Mouse (Mus musculus) MEL (cell line): ENCODE data around the gene Zfp385b.

Experiments used
- CHD1 ChIP-seq: IDR thresholded peaks from 2 replicates; pipeline ENCODE4 v1.6.1; 2012; ENCODE audit warnings: low read depth, mild to moderate bottlenecking, inconsistent platforms, low read length, improper control_type of control experiment
- CTCF ChIP-seq, 3 experiments: IDR thresholded peaks in 2 of 3; conservative IDR thresholded peaks in 1 of 3; 2 replicates each; pipeline ENCODE4 v1.5.1; 2011 to 2012; ENCODE audit warnings: low read length in 3 of 3, low read depth in 2 of 3, mild to moderate bottlenecking in 2 of 3, improper control_type of control experiment in 1 of 3, inconsistent platforms in 1 of 3, mixed read lengths in 1 of 3, moderate library complexity in 1 of 3; ENCODE audit not compliant: control insufficient read depth in 1 of 3, insufficient read depth in 1 of 3, poor library complexity in 1 of 3, severe bottlenecking in 1 of 3
- EP300 ChIP-seq, 2 experiments: IDR thresholded peaks; 2 replicates each; pipeline ENCODE4 v1.6.1; 2011; ENCODE audit warnings: improper control_type of control experiment in 2 of 2, low read length in 2 of 2, low read depth in 1 of 2, mild to moderate bottlenecking in 1 of 2
- GATA1 ChIP-seq: IDR thresholded peaks from 2 replicates; pipeline ENCODE4 v1.6.1; 2011; ENCODE audit warnings: low read depth, low read length, improper control_type of control experiment
- JUND ChIP-seq: IDR thresholded peaks from 2 replicates; pipeline ENCODE4 v1.6.1; 2011; ENCODE audit warnings: low read depth, mild to moderate bottlenecking, improper control_type of control experiment, low read length
- KAT2A ChIP-seq: conservative IDR thresholded peaks from 2 replicates; pipeline ENCODE4 v1.6.1; 2012; ENCODE audit warnings: low read depth, low read length, improper control_type of control experiment, inconsistent platforms
- MYC ChIP-seq: IDR thresholded peaks from 2 replicates; pipeline ENCODE4 v1.6.1; 2011; ENCODE audit warnings: low read depth, mild to moderate bottlenecking, low read length, improper control_type of control experiment, moderate library complexity
- POLR2AphosphoS2 ChIP-seq: IDR thresholded peaks from 2 replicates; pipeline ENCODE4 v1.6.1; 2011; ENCODE audit warnings: low read length, improper control_type of control experiment
- RCOR1 ChIP-seq: IDR thresholded peaks from 2 replicates; pipeline ENCODE4 v1.6.1; 2012; ENCODE audit warnings: low read depth, mild to moderate bottlenecking, inconsistent platforms, low read length, improper control_type of control experiment
- SMC3 ChIP-seq: IDR thresholded peaks from 2 replicates; pipeline ENCODE4 v1.6.1; 2011; ENCODE audit warnings: low read depth, low read length, improper control_type of control experiment
- ZNF384 ChIP-seq: IDR thresholded peaks from 2 replicates; pipeline ENCODE4 v1.6.1; 2012; ENCODE audit warnings: low read depth, mild to moderate bottlenecking, inconsistent platforms, low read length, improper control_type of control experiment

DNA sequence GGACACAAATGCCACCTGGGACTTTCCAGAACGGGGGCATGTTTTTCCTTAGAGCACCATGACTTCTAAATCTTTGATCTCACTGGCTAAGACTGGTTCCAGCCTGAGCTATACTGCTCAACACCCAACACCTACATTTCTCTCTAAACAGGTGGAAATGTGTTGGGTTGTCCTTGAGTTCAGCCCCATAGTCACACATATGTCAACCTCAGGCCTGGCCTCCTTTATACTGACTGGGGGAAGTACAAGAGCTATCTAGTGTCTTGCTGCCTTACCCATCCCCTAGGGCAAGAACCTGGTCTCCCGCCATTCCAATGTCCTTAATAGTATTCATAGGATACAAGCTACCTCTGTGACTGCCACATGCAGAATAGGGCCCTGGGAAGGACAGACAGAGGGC is 378.8 kb downstream of the Zfp385b start:
- TF ChIP-seq KAT2A, result no peak
- no peak for TF ChIP-seq JUND
- no peak for TF ChIP-seq RCOR1
- TF ChIP-seq MYC, result no peak
- TF ChIP-seq EP300 (IDR thresholded peaks at IDR 0.05; ENCODE audit: low read depth in 1 of 2, low read length in 2 of 2), result no peak
- TF ChIP-seq CTCF (IDR thresholded peaks at IDR 0.05 in 2 of 3, conservative IDR thresholded peaks at IDR 0.05 in 1 of 3; ENCODE audit: control insufficient read depth in 1 of 3, insufficient read depth in 1 of 3, low read depth in 2 of 3, low read length in 3 of 3, poor library complexity in 1 of 3, severe bottlenecking in 1 of 3), result no peak
- no peak for TF ChIP-seq ZNF384
- TF ChIP-seq CHD1, result no peak
- TF ChIP-seq POLR2AphosphoS2, result no peak
- TF ChIP-seq SMC3, result no peak
- no peak for TF ChIP-seq GATA1
